Mouse (Mus musculus): ENCODE measurements around the gene Smg6. TPM values are rescaled to one million over a fixed set of nuclear protein-coding genes. Genes with fewer than 3 reads are reported as not detected.
A peak's percentile ranks its signal among the peaks of the same experiment; 100 is the strongest.

Smg6 gene
- polyA plus RNA-seq, 1 experiment from 2014 or later = 24.1 TPM

GRCm38 (mm10) chr11:74976835-74977687 is 51.4 kb downstream of the Smg6 start:
- 92% methylated on average over 3 of the region's 3 CpGs for WGBS
- H3K4me3 ChIP-seq = no peak overlapping the region
- H3K27me3 ChIP-seq = no peaks in the 10 kb centered on the region
- no peaks in the 10 kb centered on the region for H3K4me1 ChIP-seq
- 0 out of 2 replicates have a peak, but pooled peaks cover 6% of the 10 kb centered on the region for H3K36me3 ChIP-seq
- no peaks in the 10 kb centered on the region for H3K9me3 ChIP-seq
- no peak overlapping the region for H3K27ac ChIP-seq
- no peak overlapping the region for H3K4me2 ChIP-seq (replicated peaks)
- no peak overlapping the region for H3K9ac ChIP-seq
- ATAC-seq (ENCODE audit: insufficient number of reproducible peaks, insufficient read depth, low FRiP score, low TSS enrichment) = no peak

GRCm38 (mm10) chr11:74981464-74981863 is 55.8 kb downstream of the Smg6 start:
- ATAC-seq (ENCODE audit: insufficient number of reproducible peaks, insufficient read depth, low FRiP score, low TSS enrichment) = 0 out of 2 replicates have a peak, but pooled peaks have one; percentile 47
- 48% methylated on average over 2 of the region's 2 CpGs for WGBS
- Histone ChIP-seq H3K27me3 (no peaks in the 10 kb centered on the region), H3K9ac (no peak overlapping the region), H3K27ac (no peak overlapping the region), H3K4me2 (replicated peaks) (no peak overlapping the region), H3K36me3 (0 out of 2 replicates have a peak, but pooled peaks cover 6% of the 10 kb centered on the region), H3K4me1 (no peaks in the 10 kb centered on the region), H3K4me3 (no peak overlapping the region), H3K9me3 (no peaks in the 10 kb centered on the region)

DNA sequence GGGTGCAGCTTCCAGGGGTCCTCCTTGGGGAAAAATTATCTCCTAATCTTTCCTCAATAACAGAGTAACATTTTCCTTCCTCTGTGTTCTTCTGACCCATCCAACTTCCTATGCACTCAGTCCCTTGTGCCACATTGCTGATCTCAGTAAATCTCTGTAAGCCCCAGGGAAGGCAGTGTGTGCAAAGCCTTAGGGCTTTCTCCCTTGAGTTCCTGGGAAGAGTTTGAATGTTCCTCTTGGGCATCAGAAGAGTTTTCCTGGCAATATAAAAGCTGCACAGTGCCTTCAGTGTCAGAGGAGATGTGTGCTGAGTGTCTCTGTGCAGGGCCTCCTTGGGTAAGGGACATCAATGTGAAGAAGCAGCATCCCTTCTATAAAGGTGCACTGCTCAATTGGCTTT is 56.6 kb downstream of the Smg6 start:
- H3K4me1 ChIP-seq = no peaks in the 10 kb centered on the region
- H3K27ac ChIP-seq = no peak overlapping the region
- H3K9me3 ChIP-seq = no peaks in the 10 kb centered on the region
- H3K4me3 ChIP-seq = no peak overlapping the region
- H3K9ac ChIP-seq = no peak overlapping the region
- no peak for ATAC-seq (ENCODE audit: insufficient number of reproducible peaks, insufficient read depth, low FRiP score, low TSS enrichment)
- H3K36me3 ChIP-seq = 0 out of 2 replicates have a peak, but pooled peaks cover 6% of the 10 kb centered on the region
- no peaks in the 10 kb centered on the region for H3K27me3 ChIP-seq
- H3K4me2 ChIP-seq (replicated peaks) = no peak overlapping the region

DNA sequence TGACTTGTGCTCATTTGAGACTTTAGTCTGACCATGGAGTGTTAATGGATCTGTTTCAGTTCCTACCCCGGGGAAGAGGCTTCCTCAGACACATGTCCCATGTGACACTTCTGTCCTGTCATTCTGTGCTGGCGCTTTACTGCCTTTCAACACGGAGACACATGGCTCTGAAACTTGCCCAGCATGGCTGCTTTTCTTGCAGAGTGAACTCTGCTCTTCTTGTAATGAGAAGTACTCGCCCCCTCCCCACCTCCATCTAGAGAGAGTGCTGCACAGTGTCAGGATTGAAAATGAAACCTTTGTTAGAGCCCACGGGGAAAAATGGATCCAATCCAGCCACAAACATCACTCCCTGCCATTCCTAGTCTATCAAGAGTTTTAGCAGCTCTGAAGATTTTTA is 62.5 kb downstream of the Smg6 start:
- no peaks in the 10 kb centered on the region for H3K27me3 ChIP-seq
- peaks cover 23% of the 10 kb centered on the region for H3K36me3 ChIP-seq
- H3K4me2 ChIP-seq (replicated peaks) = no peak overlapping the region
- no peaks in the 10 kb centered on the region for H3K9me3 ChIP-seq
- H3K4me1 ChIP-seq = peaks cover 14% of the 10 kb centered on the region
- no peak overlapping the region for H3K4me3 ChIP-seq
- WGBS = 40% methylated on average over 5 of the region's 5 CpGs
- ATAC-seq (ENCODE audit: insufficient number of reproducible peaks, insufficient read depth, low FRiP score, low TSS enrichment) = 0 out of 2 replicates have a peak, but pooled peaks have one; percentile 56
- peak overlapping the region; percentile 24; the same call in 1 of the 2 replicates for H3K27ac ChIP-seq
- no peak overlapping the region for H3K9ac ChIP-seq

- peaks cover 23% of the 10 kb centered on the region for H3K36me3 ChIP-seq
- no peak overlapping the region for H3K4me3 ChIP-seq
- no peak overlapping the region for H3K9ac ChIP-seq
- H3K4me1 ChIP-seq = peaks cover 14% of the 10 kb centered on the region
- no peak for ATAC-seq (ENCODE audit: insufficient number of reproducible peaks, insufficient read depth, low FRiP score, low TSS enrichment)
- H3K4me2 ChIP-seq (replicated peaks) = no peak overlapping the region
- H3K27me3 ChIP-seq = no peaks in the 10 kb centered on the region
- no peaks in the 10 kb centered on the region for H3K9me3 ChIP-seq
- peak overlapping the region; percentile 67 for H3K27ac ChIP-seq
- WGBS = 72% methylated on average over 2 of the region's 2 CpGs
Observed at GRCm38 (mm10) chr11:74989047-74989446, 63.4 kb downstream of the Smg6 start.

GRCm38 (mm10) chr11:74990501-74990900 is 64.9 kb downstream of the Smg6 start:
- H3K9me3 ChIP-seq = no peaks in the 10 kb centered on the region
- no peak overlapping the region for H3K4me3 ChIP-seq
- ATAC-seq (ENCODE audit: insufficient number of reproducible peaks, insufficient read depth, low FRiP score, low TSS enrichment) = no peak
- peaks cover 23% of the 10 kb centered on the region for H3K36me3 ChIP-seq
- H3K27me3 ChIP-seq = no peaks in the 10 kb centered on the region
- H3K27ac ChIP-seq = no peak overlapping the region
- peaks cover 14% of the 10 kb centered on the region for H3K4me1 ChIP-seq
- no peak overlapping the region for H3K4me2 ChIP-seq (replicated peaks)
- whole genome bisulfite sequencing = 80% methylated on average over 5 of the region's 5 CpGs
- no peak overlapping the region for H3K9ac ChIP-seq

DNA sequence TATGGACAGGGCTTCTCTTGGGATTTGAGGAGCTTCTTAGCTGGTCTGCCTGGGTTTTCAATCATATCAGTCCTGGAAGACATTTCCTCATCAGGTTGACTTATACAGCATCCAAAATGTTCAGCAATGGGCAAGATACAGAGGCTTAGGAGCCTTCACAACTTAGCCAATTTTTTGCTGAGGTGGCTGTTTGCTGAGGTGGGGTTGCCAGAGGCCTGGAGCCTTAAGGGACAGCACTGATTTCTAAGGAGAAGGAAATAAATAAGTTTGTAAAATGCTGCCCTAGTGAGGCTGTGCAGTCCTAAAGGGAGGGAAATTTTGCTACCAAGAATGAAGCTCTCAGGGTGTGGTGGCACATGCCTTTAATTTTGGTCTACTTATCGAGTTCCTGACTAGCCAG is 65.7 kb downstream of the Smg6 start:
- 73% methylated on average over 1 of the region's 1 CpGs for WGBS
- no peaks in the 10 kb centered on the region for H3K27me3 ChIP-seq
- H3K36me3 ChIP-seq = peaks cover 23% of the 10 kb centered on the region
- no peak for ATAC-seq (ENCODE audit: insufficient number of reproducible peaks, insufficient read depth, low FRiP score, low TSS enrichment)
- H3K4me2 ChIP-seq (replicated peaks) = no peak overlapping the region
- H3K9me3 ChIP-seq = no peaks in the 10 kb centered on the region
- no peak overlapping the region for H3K4me3 ChIP-seq
- H3K9ac ChIP-seq = no peak overlapping the region
- H3K4me1 ChIP-seq = peaks cover 14% of the 10 kb centered on the region
- no peak overlapping the region for H3K27ac ChIP-seq

DNA sequence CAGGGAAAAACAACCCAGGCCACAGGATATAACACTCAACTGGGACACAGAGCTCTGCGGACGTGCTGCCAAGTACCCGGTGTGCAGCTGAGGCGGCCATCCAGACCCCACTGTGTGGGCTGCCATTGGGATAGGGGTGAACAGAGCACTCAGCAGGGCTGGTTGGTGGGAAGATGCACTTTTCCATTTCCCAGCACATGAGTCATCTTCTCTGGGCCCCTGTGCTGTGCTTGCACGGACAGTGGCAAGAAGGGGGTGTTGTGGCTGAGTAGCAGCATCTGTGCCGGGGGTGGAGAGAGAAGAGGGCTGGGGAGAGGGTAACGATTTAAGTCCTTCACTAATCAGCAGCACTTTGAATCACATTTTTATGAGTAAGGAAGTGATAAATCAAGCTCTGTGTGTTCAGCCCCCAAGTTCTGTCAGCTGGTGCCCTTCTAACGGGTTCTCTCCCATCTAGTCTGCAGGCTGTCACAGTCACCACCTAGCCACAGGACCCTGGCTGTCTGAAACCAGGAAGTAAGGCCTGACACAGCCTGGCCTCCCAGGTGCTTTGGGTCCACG is 66.9 kb downstream of the Smg6 start:
- Histone ChIP-seq H3K9ac (no peak overlapping the region), H3K4me3 (no peak overlapping the region), H3K4me2 (replicated peaks) (no peak overlapping the region), H3K9me3 (no peaks in the 10 kb centered on the region), H3K36me3 (peaks cover 23% of the 10 kb centered on the region), H3K27ac (no peak overlapping the region), H3K27me3 (no peaks in the 10 kb centered on the region), H3K4me1 (peaks cover 14% of the 10 kb centered on the region)
- 91% methylated on average over 9 of the region's 9 CpGs for WGBS
- ATAC-seq (ENCODE audit: insufficient number of reproducible peaks, insufficient read depth, low FRiP score, low TSS enrichment) = no peak

GRCm38 (mm10) chr11:74994141-74994540 is 68.5 kb downstream of the Smg6 start:
- Histone ChIP-seq H3K4me2 (replicated peaks) (no peak overlapping the region), H3K27ac (no peak overlapping the region), H3K36me3 (peaks cover 28% of the 10 kb centered on the region), H3K4me1 (peaks cover 1% of the 10 kb centered on the region), H3K4me3 (no peak overlapping the region), H3K9me3 (no peaks in the 10 kb centered on the region), H3K9ac (no peak overlapping the region), H3K27me3 (no peaks in the 10 kb centered on the region)
- 88% methylated on average over 1 of the region's 1 CpGs for WGBS
- ATAC-seq (ENCODE audit: insufficient number of reproducible peaks, insufficient read depth, low FRiP score, low TSS enrichment) = no peak

GRCm38 (mm10) chr11:74994856-74995255 is 69.2 kb downstream of the Smg6 start:
- H3K9me3 ChIP-seq = no peaks in the 10 kb centered on the region
- ATAC-seq (ENCODE audit: insufficient number of reproducible peaks, insufficient read depth, low FRiP score, low TSS enrichment) = no peak
- no peak overlapping the region for H3K4me2 ChIP-seq (replicated peaks)
- H3K36me3 ChIP-seq = peaks cover 28% of the 10 kb centered on the region
- H3K27me3 ChIP-seq = no peaks in the 10 kb centered on the region
- no peak overlapping the region for H3K4me3 ChIP-seq
- H3K27ac ChIP-seq = no peak overlapping the region
- H3K9ac ChIP-seq = no peak overlapping the region
- H3K4me1 ChIP-seq = no peaks in the 10 kb centered on the region

- Histone ChIP-seq H3K4me3 (no peak overlapping the region), H3K4me1 (peaks cover 9% of the 10 kb centered on the region), H3K4me2 (replicated peaks) (no peak overlapping the region), H3K9me3 (no peaks in the 10 kb centered on the region), H3K27ac (no peak overlapping the region), H3K9ac (no peak overlapping the region), H3K27me3 (no peaks in the 10 kb centered on the region), H3K36me3 (peaks cover 14% of the 10 kb centered on the region)
- ATAC-seq (ENCODE audit: insufficient number of reproducible peaks, insufficient read depth, low FRiP score, low TSS enrichment) = no peak
- 79% methylated on average over 1 of the region's 1 CpGs for WGBS
Observed at GRCm38 (mm10) chr11:74996482-74996881, 70.9 kb downstream of the Smg6 start.

Data from embryonic facial prominence, embryonic 12.5 days (tissue).